Mouse (Mus musculus): ENCODE measurements at regions not wholly inside any gene's neighbourhood (a gene's known extent, or its start where the extent isn't known, plus 50 kb on each side); places are given as distances from the start of the nearest gene placed in this dataset.

- TF ChIP-seq CTCF (IDR thresholded peaks at IDR 0.05), result no peak
- TF ChIP-seq EP300 (IDR thresholded peaks at IDR 0.05), result no peak
Observed at GRCm38 (mm10) chr12:97511866-97512265, 747.4 kb downstream of the Galc start.
